Mouse (Mus musculus) spleen, adult 2 months (tissue): Measurements from ENCODE around the gene Psmc3ip.

ENCODE experiments used
- CTCF ChIP-seq: fragments of 200-500 bp; IDR thresholded peaks from 2 replicates; pipeline ENCODE4 v1.5.1; 2011; ENCODE audit warnings: mild to moderate bottlenecking, inconsistent platforms; ENCODE audit not compliant: insufficient read depth, insufficient read length, insufficient replicate concordance; ENCODE audit errors: extremely low read depth
- POLR2A ChIP-seq: fragments of 200-500 bp; IDR thresholded peaks from 2 replicates; pipeline ENCODE4 v1.6.1; 2011; ENCODE audit warnings: low read depth, low read length, inconsistent platforms

DNA sequence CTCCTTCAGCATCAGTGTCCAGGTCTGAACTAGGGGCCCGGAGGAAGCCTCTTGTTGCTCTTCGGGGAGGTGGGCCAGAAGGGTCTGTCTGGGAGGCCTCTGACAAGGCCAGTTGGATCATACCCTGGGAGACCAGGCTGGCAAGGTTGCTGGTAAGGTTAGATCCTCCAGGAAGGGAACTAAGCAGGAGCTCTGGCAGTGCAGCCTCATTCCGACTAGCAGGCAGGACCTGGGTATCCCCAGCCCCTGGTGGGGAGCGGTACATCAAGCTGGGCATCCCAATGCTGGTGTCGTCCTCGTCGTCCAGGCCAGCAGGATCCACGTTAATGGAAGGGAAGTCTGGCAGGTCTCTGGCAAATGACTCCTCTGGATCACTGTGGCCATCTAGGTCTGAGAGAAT is 3.0 kb upstream of the Psmc3ip start:
- TF ChIP-seq CTCF (no peak), POLR2A (no peak)
